Mouse (Mus musculus): Measurements from ENCODE around the gene Vgll4.

- TF ChIP-seq POLR2A (IDR thresholded peaks at IDR 0.05; ENCODE audit: control insufficient read depth, low read depth, low read length) (no peak), CTCF (IDR thresholded peaks at IDR 0.05; ENCODE audit: control insufficient read depth, insufficient read depth, insufficient replicate concordance, low read depth, low read length) (no peak)
Measured at GRCm38 (mm10) chr6:114934045-114934444, 35.7 kb downstream of the Vgll4 start.

All from testis, adult 2 months (tissue).